Mouse (Mus musculus) G1E (cell line): ENCODE results near the gene Ttc7.
"Not testable (repeated sequence)": the region's sequence is repeated elsewhere in the genome, so short reads cannot be mapped to it uniquely, and the experiment has no call there.

Source experiments
- CTCF ChIP-seq: IDR thresholded peaks from 2 replicates; pipeline ENCODE4 v1.5.1; 2012; ENCODE audit warnings: low read depth, low read length, inconsistent platforms, mixed read lengths
- GATA1 ChIP-seq: IDR thresholded peaks from 2 replicates; pipeline ENCODE4 v1.6.1; 2012; ENCODE audit warnings: borderline replicate concordance, low read length, inconsistent platforms, mixed read lengths

DNA sequence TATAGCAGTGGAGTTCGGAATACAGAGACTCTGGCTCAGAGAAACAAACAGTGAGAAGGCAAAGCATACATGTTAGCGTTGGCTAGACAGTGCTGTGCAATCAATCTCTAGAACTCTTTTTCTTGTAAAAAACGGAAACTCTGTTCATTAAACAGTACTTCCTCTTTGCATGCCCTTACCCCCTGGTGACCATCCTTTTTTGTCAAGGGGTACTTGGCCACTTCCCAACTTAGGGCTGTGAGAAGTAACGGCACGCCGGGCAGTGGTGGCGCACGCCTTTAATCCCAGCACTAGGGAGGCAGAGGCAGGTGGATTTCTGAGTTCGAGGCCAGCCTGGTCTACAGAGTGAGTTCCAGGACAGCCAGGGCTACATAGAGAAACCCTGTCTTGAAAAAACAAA lies 18.9 kb downstream of the Ttc7 start:
- not testable (repeated sequence) for TF ChIP-seq CTCF, GATA1
